Mouse (Mus musculus) heart, adult 10 weeks (tissue): Measurements from ENCODE around the gene Ifi207. TPM values are rescaled to one million over a fixed set of nuclear protein-coding genes. Genes with fewer than 3 reads are reported as not detected.

Experiments used
- polyA plus RNA-seq: library from polyadenylated mRNA; stranded (reverse); fragments of 350-450 nt; fragmentation: Illumina TruSeq; extraction: RNeasy Lipid Tissue Mini Kit (QIAGEN cat#74804); gene quantifications from one replicate; pipeline ENCODE4 v1.2.3, GENCODE M21; 2014; ENCODE audit warnings: low read depth, low replicate concordance

Ifi207 gene
- polyA plus RNA-seq = 6.6 TPM

GRCm38 (mm10) chr1:173741656-173742055, at the start of gene Ifi207:
Gene Ifi207 (minus strand): TSS chr1:173741747.

GRCm38 (mm10) chr1:173766848-173767617, 25.5 kb upstream of the Ifi207 start, which contains the start of gene Ifi204:
Gene Ifi204 (minus strand): TSS chr1:173766943.

GRCm38 (mm10) chr1:173673458-173674097, 68.0 kb downstream of the Ifi207 start, which contains the start of gene Ifi208:
Gene Ifi208 (plus strand): TSS chr1:173673675.

Other genes with a start within 250 kb of the Ifi207 start
- gene Ifi214, start 205.8 kb downstream of the Ifi207 start, polyA plus RNA-seq = not detected
- 1.0 TPM for gene Ifi213, start 142.5 kb downstream of the Ifi207 start, polyA plus RNA-seq
- gene Ifi209, start 110.8 kb downstream of the Ifi207 start, polyA plus RNA-seq = 0.58 TPM
- gene Ifi208, start 68.1 kb downstream of the Ifi207 start, polyA plus RNA-seq = 2.1 TPM
- gene Ifi204, start 25.2 kb upstream of the Ifi207 start, polyA plus RNA-seq = 4.3 TPM
- 4.5 TPM for gene Ifi211, start 171.3 kb upstream of the Ifi207 start, polyA plus RNA-seq
- gene Mndal, start 200.7 kb upstream of the Ifi207 start, polyA plus RNA-seq = 38.8 TPM
- gene Ifi203, start 200.9 kb upstream of the Ifi207 start, polyA plus RNA-seq = 27.9 TPM
- gene Ifi202b, start 241.0 kb upstream of the Ifi207 start, polyA plus RNA-seq = not detected